Mouse (Mus musculus): ENCODE data around the gene Alkbh6. TPM values are rescaled to one million over a fixed set of nuclear protein-coding genes. Genes with fewer than 3 reads are reported as not detected.
A peak's percentile ranks its signal among the peaks of the same experiment; 100 is the strongest.

Alkbh6 gene
- total RNA-seq, 1 experiment, result 24.5 TPM

- Histone ChIP-seq H3K4me1 (ENCODE audit: control insufficient read depth in 2 of 2, insufficient read depth in 2 of 2, low read length in 2 of 2, poor library complexity in 1 of 2) (peaks cover 0 to 11% of the 10 kb centered on the region in 2 experiments; a peak in 1 of 4 replicates), H3K9ac (ENCODE audit: insufficient read depth, low read depth, low read length, poor library complexity, severe bottlenecking) (peak within 1 kb of the TSS; percentile 65), H3K4me3 (ENCODE audit: insufficient read depth in 1 of 2, low read depth in 1 of 2, low read length in 2 of 2, poor library complexity in 1 of 2, severe bottlenecking in 1 of 2) (peak within 1 kb of the TSS; percentile 52 to 73), H3K9me3 (ENCODE audit: control insufficient read depth, insufficient read depth, low read depth, low read length) (no peaks in the 10 kb centered on the region), H3K36me3 (ENCODE audit: control insufficient read depth, insufficient read depth, low read length, poor library complexity, severe bottlenecking) (no peaks in the 10 kb centered on the region), H3K27ac (ENCODE audit: insufficient read depth, low read depth, low read length, poor library complexity, severe bottlenecking) (no peak within 1 kb of the TSS)
- in situ Hi-C loops (cut with MboI; ENCODE audit: low sequenced_read_pairs in 2 of 2, unreplicated experiment in 2 of 2), result no loop called here
- DNase-seq (ENCODE audit: low read depth, low spot score), result no peak
- TF ChIP-seq HCFC1 (IDR thresholded peaks at IDR 0.05; ENCODE audit: borderline replicate concordance, insufficient read depth, low read length) (no peak), CHD2 (IDR thresholded peaks at IDR 0.05; ENCODE audit: low read depth, low read length) (no peak), ZNF384 (IDR thresholded peaks at IDR 0.05; ENCODE audit: low read depth, low read length) (no peak), MAFK (IDR thresholded peaks at IDR 0.05; ENCODE audit: insufficient read depth, low read depth, low read length) (no peak), ZC3H11A (IDR thresholded peaks at IDR 0.05; ENCODE audit: borderline replicate concordance, low read depth, low read length) (no peak)
Observed at GRCm38 (mm10) chr7:30291215-30292131, 17.0 kb upstream of the Alkbh6 start, which contains the start of gene Clip3. Gene Clip3 (plus strand): TSS chr7:30291728.

GRCm38 (mm10) chr7:30293795-30294194 lies 14.7 kb upstream of the Alkbh6 start:
- H3K4me3 ChIP-seq (ENCODE audit: insufficient read depth in 1 of 2, low read depth in 1 of 2, low read length in 2 of 2, poor library complexity in 1 of 2, severe bottlenecking in 1 of 2), result no peak overlapping the region
- H3K9ac ChIP-seq (ENCODE audit: insufficient read depth, low read depth, low read length, poor library complexity, severe bottlenecking), result no peak overlapping the region
- no peaks in the 10 kb centered on the region for H3K9me3 ChIP-seq (ENCODE audit: control insufficient read depth, insufficient read depth, low read depth, low read length)
- no peak for TF ChIP-seq ZNF384 (IDR thresholded peaks at IDR 0.05; ENCODE audit: low read depth, low read length)
- H3K27ac ChIP-seq (ENCODE audit: insufficient read depth, low read depth, low read length, poor library complexity, severe bottlenecking), result no peak overlapping the region
- in situ Hi-C loops (cut with MboI; ENCODE audit: low sequenced_read_pairs in 2 of 2, unreplicated experiment in 2 of 2), result no loop called here
- no peak for DNase-seq (ENCODE audit: low read depth, low spot score)
- no peaks in the 10 kb centered on the region for H3K36me3 ChIP-seq (ENCODE audit: control insufficient read depth, insufficient read depth, low read length, poor library complexity, severe bottlenecking)
- peaks cover 0 to 9% of the 10 kb centered on the region in 2 experiments; a peak in 1 of 4 replicates for H3K4me1 ChIP-seq (ENCODE audit: control insufficient read depth in 2 of 2, insufficient read depth in 2 of 2, low read length in 2 of 2, poor library complexity in 1 of 2)

DNA sequence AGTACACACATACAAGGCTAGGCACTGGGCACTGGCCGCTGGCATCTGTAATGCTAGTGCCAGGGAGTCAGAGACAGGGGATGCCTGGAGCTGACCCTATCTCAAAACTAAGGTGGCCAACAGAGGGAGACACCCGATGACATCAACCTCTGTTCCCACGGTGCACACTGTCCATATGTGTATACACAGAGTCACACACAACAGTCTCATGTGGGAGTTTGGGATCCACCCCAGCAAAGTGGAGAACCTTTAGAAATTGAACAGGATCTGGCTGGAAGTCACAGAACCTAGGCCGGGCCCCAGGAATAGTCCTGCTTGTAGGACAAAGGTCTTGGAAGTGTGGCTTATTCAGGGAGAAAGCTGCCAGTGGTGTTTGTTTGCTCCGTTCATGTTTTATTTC lies 14.2 kb upstream of the Alkbh6 start:
- Histone ChIP-seq H3K9ac (ENCODE audit: insufficient read depth, low read depth, low read length, poor library complexity, severe bottlenecking) (no peak overlapping the region), H3K27ac (ENCODE audit: insufficient read depth, low read depth, low read length, poor library complexity, severe bottlenecking) (no peak overlapping the region), H3K4me3 (ENCODE audit: insufficient read depth in 1 of 2, low read depth in 1 of 2, low read length in 2 of 2, poor library complexity in 1 of 2, severe bottlenecking in 1 of 2) (no peak overlapping the region), H3K4me1 (ENCODE audit: control insufficient read depth in 2 of 2, insufficient read depth in 2 of 2, low read length in 2 of 2, poor library complexity in 1 of 2) (peaks cover 0 to 7% of the 10 kb centered on the region in 2 experiments; a peak in 1 of 4 replicates), H3K9me3 (ENCODE audit: control insufficient read depth, insufficient read depth, low read depth, low read length) (no peaks in the 10 kb centered on the region), H3K36me3 (ENCODE audit: control insufficient read depth, insufficient read depth, low read length, poor library complexity, severe bottlenecking) (no peaks in the 10 kb centered on the region)
- no peak for DNase-seq (ENCODE audit: low read depth, low spot score)
- in situ Hi-C loops (cut with MboI; ENCODE audit: low sequenced_read_pairs in 2 of 2, unreplicated experiment in 2 of 2), result no loop called here
- TF ChIP-seq MAFK (IDR thresholded peaks at IDR 0.05; ENCODE audit: insufficient read depth, low read depth, low read length), result no peak
- no peak for TF ChIP-seq ZC3H11A (IDR thresholded peaks at IDR 0.05; ENCODE audit: borderline replicate concordance, low read depth, low read length)
- no peak for TF ChIP-seq HCFC1 (IDR thresholded peaks at IDR 0.05; ENCODE audit: borderline replicate concordance, insufficient read depth, low read length)
- TF ChIP-seq CHD2 (IDR thresholded peaks at IDR 0.05; ENCODE audit: low read depth, low read length), result no peak

DNA sequence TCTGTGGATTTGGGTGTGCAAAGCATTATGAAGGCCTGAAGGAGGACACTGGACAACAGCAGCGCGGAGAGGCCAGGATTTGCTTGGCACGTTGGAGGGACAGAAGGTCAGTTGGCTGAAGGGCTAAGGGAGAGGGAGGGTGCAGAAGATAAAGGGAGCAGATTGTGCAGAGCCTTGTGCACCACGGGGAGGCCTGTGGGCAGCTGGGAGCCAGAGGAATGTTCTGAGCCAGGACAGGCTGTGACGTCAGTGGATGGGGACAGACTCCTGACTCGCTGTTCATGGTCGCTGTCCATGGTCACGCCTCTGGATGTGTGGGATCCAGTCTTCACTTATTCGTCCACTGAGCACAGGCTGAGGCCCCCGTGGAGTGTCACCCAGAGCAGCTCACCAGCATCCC lies 13.4 kb upstream of the Alkbh6 start:
- Histone ChIP-seq H3K4me3 (ENCODE audit: insufficient read depth in 1 of 2, low read depth in 1 of 2, low read length in 2 of 2, poor library complexity in 1 of 2, severe bottlenecking in 1 of 2) (no peak overlapping the region), H3K9me3 (ENCODE audit: control insufficient read depth, insufficient read depth, low read depth, low read length) (no peaks in the 10 kb centered on the region), H3K36me3 (ENCODE audit: control insufficient read depth, insufficient read depth, low read length, poor library complexity, severe bottlenecking) (no peaks in the 10 kb centered on the region), H3K27ac (ENCODE audit: insufficient read depth, low read depth, low read length, poor library complexity, severe bottlenecking) (no peak overlapping the region), H3K4me1 (ENCODE audit: control insufficient read depth in 2 of 2, insufficient read depth in 2 of 2, low read length in 2 of 2, poor library complexity in 1 of 2) (peaks cover 0 to 5% of the 10 kb centered on the region in 2 experiments; a peak in 1 of 4 replicates), H3K9ac (ENCODE audit: insufficient read depth, low read depth, low read length, poor library complexity, severe bottlenecking) (no peak overlapping the region)
- TF ChIP-seq ZNF384 (IDR thresholded peaks at IDR 0.05; ENCODE audit: low read depth, low read length), result no peak
- TF ChIP-seq ZC3H11A (IDR thresholded peaks at IDR 0.05; ENCODE audit: borderline replicate concordance, low read depth, low read length), result no peak
- TF ChIP-seq MAFK (IDR thresholded peaks at IDR 0.05; ENCODE audit: insufficient read depth, low read depth, low read length), result no peak
- TF ChIP-seq CHD2 (IDR thresholded peaks at IDR 0.05; ENCODE audit: low read depth, low read length), result no peak
- TF ChIP-seq HCFC1 (IDR thresholded peaks at IDR 0.05; ENCODE audit: borderline replicate concordance, insufficient read depth, low read length), result no peak
- no peak for DNase-seq (ENCODE audit: low read depth, low spot score)
- in situ Hi-C loops (cut with MboI; ENCODE audit: low sequenced_read_pairs in 2 of 2, unreplicated experiment in 2 of 2), result no loop called here

Measured in ES-E14 (cell line).